Mouse (Mus musculus) cerebellum, adult 9-10 months (tissue): ENCODE measurements around the gene Adgrg2.

Experiments
- DNase-seq: peaks from one replicate; pipeline ENCODE4 v3.0.0; 2022

Gene Adgrg2

GRCm38 (mm10) chrX:160502048-160503041 is 111.9 kb downstream of the Adgrg2 start, which contains the start of gene Phka2:
Gene Phka2 (plus strand): TSS chrX:160502166.
- peak; percentile 85 for DNase-seq

GRCm38 (mm10) chrX:160509046-160509445 is 118.6 kb downstream of the Adgrg2 start:
- DNase-seq = no peak

- DNase-seq = no peak
These were observed 119.7 kb downstream of the Adgrg2 start for GRCm38 (mm10) chrX:160510197-160510596.

- DNase-seq = no peak
These were observed 125.5 kb downstream of the Adgrg2 start for GRCm38 (mm10) chrX:160516027-160516426.

- no peak for DNase-seq
These were observed 152.3 kb downstream of the Adgrg2 start for GRCm38 (mm10) chrX:160542772-160543171.
